Mouse (Mus musculus) kidney, embryonic 14.5 days (tissue): ENCODE results near the gene Mxi1. TPM values are rescaled to one million over a fixed set of nuclear protein-coding genes. Genes with fewer than 3 reads are reported as not detected.

ENCODE experiments used
- ATAC-seq: fragments of 200-750 bp; cut with Nextera tagmentation; 2 replicates; pipeline ENCODE4 v1.8.0; 2017; ENCODE audit warnings: moderate number of reproducible peaks, mild to moderate bottlenecking, moderate TSS enrichment, moderate library complexity; ENCODE audit not compliant: low FRiP score, low TSS enrichment
- H3K27ac ChIP-seq: fragments of 300-500 bp; sonication (generic); 2 replicates; pipeline ENCODE4 v1.5.1; 2014; ENCODE audit warnings: low read depth, mild to moderate bottlenecking, low read length, moderate library complexity, mixed read lengths
- H3K27me3 ChIP-seq: fragments of 300-500 bp; sonication (generic); 2 replicates; pipeline ENCODE4 v1.6.1; 2014; ENCODE audit warnings: mild to moderate bottlenecking, low read length; ENCODE audit not compliant: control insufficient read depth, insufficient read depth
- H3K36me3 ChIP-seq: fragments of 300-500 bp; sonication (generic); 2 replicates; pipeline ENCODE4 v1.6.1; 2014; ENCODE audit warnings: low read length, mixed read lengths; ENCODE audit not compliant: control insufficient read depth, insufficient read depth
- H3K4me1 ChIP-seq: fragments of 300-500 bp; sonication (generic); 2 replicates; pipeline ENCODE4 v1.6.1; 2014; ENCODE audit warnings: low read length, mixed read lengths; ENCODE audit not compliant: control insufficient read depth, insufficient read depth
- H3K4me2 ChIP-seq: fragments of 300-500 bp; sonication (generic); replicated peaks from 2 replicates; pipeline ENCODE4 v1.6.1; 2014; ENCODE audit warnings: low read depth, mild to moderate bottlenecking, low read length
- H3K4me3 ChIP-seq: fragments of 300-500 bp; sonication (generic); 2 replicates; pipeline ENCODE4 v1.5.1; 2014; ENCODE audit warnings: mild to moderate bottlenecking, low read length
- H3K9ac ChIP-seq: fragments of 300-500 bp; sonication (generic); 2 replicates; pipeline ENCODE4 v1.6.1; 2014; ENCODE audit warnings: low read depth, mild to moderate bottlenecking, low read length, moderate library complexity
- H3K9me3 ChIP-seq: fragments of 300-500 bp; sonication (generic); 2 replicates; pipeline ENCODE4 v1.6.1; 2016; ENCODE audit warnings: low read length; ENCODE audit not compliant: control insufficient read depth
- WGBS: fragments of 180-500 bp; shearing (Covaris S2); extraction: QIAGEN DNeasy Blood & Tissue Kit; methylation state at CpG from one replicate; pipeline ENCODE4 v1.1.7; 2014; 5-methylcytosine and 5-hydroxymethylcytosine counted together
- polyA plus RNA-seq: library from polyadenylated mRNA; unstranded; fragments of >200 nt; fragmentation: Nextera tagmentation; extraction: Ambion mirVana; gene quantifications from 2 replicates; pipeline ENCODE4 v1.2.1, GENCODE M21; 2014

Mxi1 gene
- polyA plus RNA-seq, 1 experiment from 2014 or later, result 42.5 TPM

- Histone ChIP-seq H3K9ac (no peak overlapping the region), H3K9me3 (no peaks in the 10 kb centered on the region), H3K27ac (no peak overlapping the region), H3K27me3 (no peaks in the 10 kb centered on the region), H3K36me3 (no peaks in the 10 kb centered on the region), H3K4me2 (no peak overlapping the region), H3K4me1 (peaks cover 22% of the 10 kb centered on the region; the same call in 1 of the 2 replicates), H3K4me3 (no peak overlapping the region)
- WGBS, result 71% methylated on average over 16 of the region's 16 CpGs
- no peak for ATAC-seq
Measured at GRCm38 (mm10) chr19:53344062-53344461, 33.7 kb downstream of the Mxi1 start.

- Histone ChIP-seq H3K27ac (no peak overlapping the region), H3K9ac (no peak overlapping the region), H3K4me3 (no peak overlapping the region), H3K36me3 (no peaks in the 10 kb centered on the region; the same call in 1 of the 2 replicates), H3K4me2 (no peak overlapping the region), H3K9me3 (no peaks in the 10 kb centered on the region), H3K27me3 (no peaks in the 10 kb centered on the region), H3K4me1 (peaks cover 17% of the 10 kb centered on the region; the same call in 1 of the 2 replicates)
- WGBS, result 39% methylated on average over 14 of the region's 14 CpGs
- no peak for ATAC-seq
Measured at GRCm38 (mm10) chr19:53345766-53346165, 35.4 kb downstream of the Mxi1 start.

- H3K9ac ChIP-seq, result no peak overlapping the region
- no peak overlapping the region for H3K4me2 ChIP-seq
- no peaks in the 10 kb centered on the region for H3K9me3 ChIP-seq
- no peak for ATAC-seq
- WGBS, result 87% methylated on average over 7 of the region's 7 CpGs
- no peak overlapping the region for H3K4me3 ChIP-seq
- H3K36me3 ChIP-seq, result no peaks in the 10 kb centered on the region; the same call in 1 of the 2 replicates
- H3K4me1 ChIP-seq, result no peaks in the 10 kb centered on the region
- no peaks in the 10 kb centered on the region for H3K27me3 ChIP-seq
- H3K27ac ChIP-seq, result no peak overlapping the region
Measured at GRCm38 (mm10) chr19:53353864-53354263, 43.5 kb downstream of the Mxi1 start.

- H3K36me3 ChIP-seq, result no peaks in the 10 kb centered on the region; the same call in 1 of the 2 replicates
- no peak overlapping the region for H3K4me2 ChIP-seq
- no peaks in the 10 kb centered on the region for H3K4me1 ChIP-seq
- no peak overlapping the region for H3K4me3 ChIP-seq
- no peak overlapping the region for H3K9ac ChIP-seq
- no peaks in the 10 kb centered on the region for H3K27me3 ChIP-seq
- 85% methylated on average over 7 of the region's 7 CpGs for WGBS
- H3K9me3 ChIP-seq, result no peaks in the 10 kb centered on the region
- no peak for ATAC-seq
- H3K27ac ChIP-seq, result no peak overlapping the region
Measured at GRCm38 (mm10) chr19:53354271-53355000, 44.1 kb downstream of the Mxi1 start.

- Histone ChIP-seq H3K4me3 (no peak overlapping the region), H3K9me3 (no peaks in the 10 kb centered on the region), H3K27me3 (no peaks in the 10 kb centered on the region), H3K36me3 (no peaks in the 10 kb centered on the region; the same call in 1 of the 2 replicates), H3K27ac (no peak overlapping the region), H3K4me1 (no peaks in the 10 kb centered on the region), H3K9ac (no peak overlapping the region), H3K4me2 (no peak overlapping the region)
- WGBS, result 89% methylated on average over 16 of the region's 16 CpGs
- ATAC-seq, result no peak
Measured at GRCm38 (mm10) chr19:53355065-53355464, 44.7 kb downstream of the Mxi1 start.

- no peak overlapping the region for H3K9ac ChIP-seq
- no peak for ATAC-seq
- H3K9me3 ChIP-seq, result no peaks in the 10 kb centered on the region
- 0 out of 2 replicates have a peak, but pooled peaks cover 4% of the 10 kb centered on the region for H3K4me1 ChIP-seq
- no peak overlapping the region for H3K4me3 ChIP-seq
- H3K36me3 ChIP-seq, result no peaks in the 10 kb centered on the region
- H3K4me2 ChIP-seq, result no peak overlapping the region
- WGBS, result 75% methylated on average over 22 of the region's 22 CpGs
- H3K27ac ChIP-seq, result no peak overlapping the region
- no peaks in the 10 kb centered on the region for H3K27me3 ChIP-seq
Measured at GRCm38 (mm10) chr19:53359160-53360033, 49.1 kb downstream of the Mxi1 start.

- Histone ChIP-seq H3K4me3 (no peak overlapping the region), H3K36me3 (no peaks in the 10 kb centered on the region), H3K27ac (no peak overlapping the region), H3K9ac (no peak overlapping the region), H3K9me3 (no peaks in the 10 kb centered on the region), H3K4me1 (peaks cover 10% of the 10 kb centered on the region; the same call in 1 of the 2 replicates), H3K4me2 (no peak overlapping the region), H3K27me3 (no peaks in the 10 kb centered on the region)
- no peak for ATAC-seq
- 63% methylated on average over 8 of the region's 8 CpGs for WGBS
Measured at GRCm38 (mm10) chr19:53360265-53360958, 50.1 kb downstream of the Mxi1 start.

GRCm38 (mm10) chr19:53362967-53363366 is 52.6 kb downstream of the Mxi1 start:
- no peak for ATAC-seq
- Histone ChIP-seq H3K27ac (no peak overlapping the region), H3K9me3 (no peaks in the 10 kb centered on the region), H3K27me3 (no peaks in the 10 kb centered on the region), H3K4me2 (no peak overlapping the region), H3K4me3 (no peak overlapping the region), H3K4me1 (peaks cover 14% of the 10 kb centered on the region; the same call in 1 of the 2 replicates), H3K9ac (no peak overlapping the region), H3K36me3 (no peaks in the 10 kb centered on the region)
- 45% methylated on average over 2 of the region's 2 CpGs for WGBS
